Mouse (Mus musculus): Measurements from ENCODE around the gene Klk1b1.
"Not testable (repeated sequence)": the region's sequence is repeated elsewhere in the genome, so short reads cannot be mapped to it uniquely, and the experiment has no call there.

The Klk1b1 gene

DNA sequence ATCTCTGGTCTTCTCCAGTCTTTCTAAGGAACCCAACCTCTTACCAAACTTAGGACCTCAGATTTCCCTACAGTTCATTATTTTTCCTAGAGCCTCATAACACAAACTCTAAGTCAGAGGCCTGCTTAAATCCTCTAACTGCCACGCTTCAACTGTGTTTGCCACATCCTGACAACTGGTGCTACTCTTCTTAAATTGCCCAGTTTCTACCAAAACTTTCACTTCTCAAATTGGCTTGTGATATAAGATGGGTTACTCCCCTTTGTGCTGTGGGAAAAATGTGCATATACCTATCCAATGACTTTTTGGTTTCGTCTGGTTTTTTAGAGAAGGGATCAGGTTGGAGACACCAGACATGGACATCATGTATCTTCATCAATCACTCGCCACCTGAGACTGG is 507 bp downstream of the Klk1b1 start:
- no peak for TF ChIP-seq GATA4 (IDR thresholded peaks at IDR 0.05; ENCODE audit: insufficient replicate concordance, low read length)

DNA sequence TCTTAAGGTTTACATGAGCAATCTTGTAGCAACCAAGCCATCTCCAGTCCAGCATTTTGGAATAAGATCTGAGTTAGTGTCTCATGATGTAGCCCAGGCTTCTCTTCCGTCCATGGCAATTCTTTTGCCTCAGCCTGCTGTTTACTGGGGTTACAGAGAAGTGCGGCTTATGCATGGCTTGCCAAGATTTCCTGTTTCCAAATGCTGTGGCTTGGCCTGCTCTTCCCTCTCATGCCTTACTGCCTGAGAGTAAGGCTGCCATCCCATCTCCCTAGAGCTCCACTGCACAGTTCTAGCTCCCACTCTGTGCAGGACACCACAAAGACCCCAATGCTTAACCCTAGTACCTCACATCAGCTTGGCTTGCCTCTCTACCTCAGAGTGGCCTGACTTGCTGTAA is 1.1 kb downstream of the Klk1b1 start:
- TF ChIP-seq GATA4 (IDR thresholded peaks at IDR 0.05; ENCODE audit: insufficient replicate concordance, low read length) = no peak

DNA sequence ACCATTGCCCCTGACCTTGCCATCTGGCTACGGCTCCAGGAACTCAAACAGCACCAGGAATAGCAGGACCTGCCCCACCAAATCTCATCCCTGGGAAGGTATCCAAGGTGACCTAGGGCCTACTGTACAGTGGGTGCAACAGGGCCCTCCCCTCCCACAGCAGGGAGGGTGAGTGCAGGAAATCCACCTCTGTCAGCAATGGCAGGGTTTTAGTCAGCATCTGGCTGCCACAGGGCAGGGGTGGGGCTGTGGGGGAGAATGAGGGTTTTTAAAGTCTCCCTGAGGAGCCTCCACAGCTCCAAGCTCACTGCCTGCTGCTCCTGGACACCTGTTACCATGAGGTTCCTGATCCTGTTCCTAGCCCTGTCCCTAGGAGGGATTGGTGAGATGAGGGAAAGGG is 9.2 kb downstream of the Klk1b1 start, which contains the start of gene Klk1b9:
Klk1b9 (plus strand) TSS at position 301 of the 400 bp plus-strand sequence.
- not testable (repeated sequence) for TF ChIP-seq GATA4 (IDR thresholded peaks at IDR 0.05; ENCODE audit: insufficient replicate concordance, low read length)

DNA sequence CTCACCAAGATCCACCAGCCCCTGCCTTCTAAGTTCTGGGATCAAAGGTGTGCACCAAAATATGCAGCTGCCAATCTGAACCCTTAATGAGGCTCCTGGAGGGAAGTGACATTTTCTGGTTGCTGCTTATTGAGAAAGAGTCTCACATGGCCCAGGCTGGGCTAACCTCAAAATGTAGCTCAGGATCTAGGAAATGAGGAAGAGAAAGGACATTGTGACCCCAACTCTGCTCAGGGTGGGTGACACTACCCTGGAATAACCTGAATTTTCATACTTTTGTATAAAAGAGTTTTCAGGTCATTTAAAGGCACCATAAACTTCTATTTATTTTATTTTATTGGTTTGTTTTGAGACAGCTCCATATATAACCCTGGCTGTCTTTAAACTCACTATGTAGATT is 19.1 kb downstream of the Klk1b1 start:
- TF ChIP-seq GATA4 (IDR thresholded peaks at IDR 0.05; ENCODE audit: insufficient replicate concordance, low read length) = no peak

- TF ChIP-seq GATA4 (IDR thresholded peaks at IDR 0.05; ENCODE audit: insufficient replicate concordance, low read length) = not testable (repeated sequence)
Measured at GRCm38 (mm10) chr7:43995577-43995976, 29.0 kb downstream of the Klk1b1 start, which contains the start of gene Klk1b11. Gene Klk1b11, plus strand, starts transcription at chr7:43995877.

- no peak for TF ChIP-seq GATA4 (IDR thresholded peaks at IDR 0.05; ENCODE audit: insufficient replicate concordance, low read length)
Measured at GRCm38 (mm10) chr7:44004847-44005246, 38.3 kb downstream of the Klk1b1 start.

GRCm38 (mm10) chr7:44011868-44012267 is 45.3 kb downstream of the Klk1b1 start, which contains the start of gene Klk1b26:
Gene Klk1b26, plus strand, starts transcription at chr7:44012168.
- not testable (repeated sequence) for TF ChIP-seq GATA4 (IDR thresholded peaks at IDR 0.05; ENCODE audit: insufficient replicate concordance, low read length)

GRCm38 (mm10) chr7:44015071-44015470 is 48.5 kb downstream of the Klk1b1 start:
- no peak for TF ChIP-seq GATA4 (IDR thresholded peaks at IDR 0.05; ENCODE audit: insufficient replicate concordance, low read length)

Measured in liver, adult (tissue).